Mouse (Mus musculus) hindbrain, embryonic 11.5 days (tissue): Measurements from ENCODE around the gene Irx5. TPM values are rescaled to one million over a fixed set of nuclear protein-coding genes. Genes with fewer than 3 reads are reported as not detected.

ENCODE experiments used
- ATAC-seq: fragments of 200-750 bp; cut with Nextera tagmentation; 2 replicates; pipeline ENCODE4 v1.8.0; 2017; ENCODE audit warnings: mild to moderate bottlenecking, moderate TSS enrichment, moderate library complexity; ENCODE audit not compliant: low FRiP score
- DNase-seq: peaks from one replicate; pipeline ENCODE4 v3.0.0-alpha.2; 2015; ENCODE audit warnings: low spot score
- H3K27ac ChIP-seq: fragments of 300-500 bp; sonication (generic); 2 replicates; pipeline ENCODE4 v1.5.1; 2014; ENCODE audit warnings: mild to moderate bottlenecking, low read depth, low read length
- H3K27me3 ChIP-seq: fragments of 300-500 bp; sonication (generic); 2 replicates; pipeline ENCODE4 v1.6.1; 2014; ENCODE audit warnings: mild to moderate bottlenecking, low read length, moderate library complexity, mixed read lengths; ENCODE audit not compliant: control insufficient read depth, insufficient read depth
- H3K36me3 ChIP-seq: fragments of 300-500 bp; sonication (generic); 2 replicates; pipeline ENCODE4 v1.6.1; 2014; ENCODE audit warnings: mild to moderate bottlenecking, low read length, moderate library complexity, mixed read lengths; ENCODE audit not compliant: control insufficient read depth, insufficient read depth
- H3K4me1 ChIP-seq: fragments of 300-500 bp; sonication (generic); replicated peaks from 2 replicates; pipeline ENCODE4 v1.6.1; 2014; ENCODE audit warnings: low read length, mixed read lengths; ENCODE audit not compliant: control insufficient read depth, insufficient read depth
- H3K4me2 ChIP-seq: fragments of 300-500 bp; sonication (generic); replicated peaks from 2 replicates; pipeline ENCODE4 v1.6.1; 2014; ENCODE audit warnings: mild to moderate bottlenecking, low read depth, low read length
- H3K4me3 ChIP-seq: fragments of 300-500 bp; sonication (generic); 2 replicates; pipeline ENCODE4 v1.5.1; 2014; ENCODE audit warnings: low read depth, low read length
- H3K9ac ChIP-seq: fragments of 300-500 bp; sonication (generic); 2 replicates; pipeline ENCODE4 v1.6.1; 2014; ENCODE audit warnings: low read depth, low read length
- H3K9me3 ChIP-seq: fragments of 300-500 bp; sonication (generic); 2 replicates; pipeline ENCODE4 v1.6.1; 2016; ENCODE audit warnings: low read length; ENCODE audit not compliant: control insufficient read depth
- WGBS: fragments of 180-500 bp; shearing (Covaris S2); extraction: QIAGEN DNeasy Blood & Tissue Kit; methylation state at CpG from one replicate; pipeline ENCODE4 v1.1.7; 2014; 5-methylcytosine and 5-hydroxymethylcytosine counted together
- polyA plus RNA-seq: library from polyadenylated mRNA; unstranded; fragments of >200 nt; fragmentation: Nextera tagmentation; extraction: Ambion mirVana; gene quantifications from 2 replicates; pipeline ENCODE4 v1.2.1, GENCODE M21; 2014

Irx5 gene
- polyA plus RNA-seq, 1 experiment from 2014 or later: 23.2 TPM

DNA sequence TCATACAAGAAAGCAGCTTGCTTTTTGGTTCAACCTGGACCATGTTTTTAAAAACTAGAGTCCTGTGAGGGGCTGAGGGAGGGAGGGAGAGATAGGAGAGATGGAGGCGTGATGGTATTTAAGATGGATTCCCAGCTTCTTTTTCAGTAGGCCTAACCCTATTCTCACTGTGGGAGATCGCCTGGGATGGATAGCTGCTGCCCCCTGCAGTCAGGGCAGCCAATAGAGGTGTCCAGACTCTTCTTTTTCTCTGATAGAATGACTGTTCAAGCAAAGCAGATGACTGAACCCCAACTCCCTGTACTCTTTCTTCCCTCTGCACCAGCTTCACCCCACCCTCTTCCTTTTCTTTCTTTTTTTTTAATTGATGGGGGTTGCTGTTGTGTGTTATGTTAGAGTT lies 23.1 kb downstream of the Irx5 start:
- no peak for DNase-seq
- Histone ChIP-seq H3K9me3 (no peaks in the 10 kb centered on the region), H3K9ac (no peak overlapping the region), H3K27me3 (no peaks in the 10 kb centered on the region), H3K36me3 (no peaks in the 10 kb centered on the region), H3K4me3 (no peak overlapping the region), H3K27ac (no peak overlapping the region), H3K4me1 (peaks cover 4% of the 10 kb centered on the region; the same call in 1 of the 2 replicates), H3K4me2 (no peak overlapping the region)
- WGBS: 46% methylated on average over 2 of the region's 2 CpGs
- ATAC-seq: no peak

DNA sequence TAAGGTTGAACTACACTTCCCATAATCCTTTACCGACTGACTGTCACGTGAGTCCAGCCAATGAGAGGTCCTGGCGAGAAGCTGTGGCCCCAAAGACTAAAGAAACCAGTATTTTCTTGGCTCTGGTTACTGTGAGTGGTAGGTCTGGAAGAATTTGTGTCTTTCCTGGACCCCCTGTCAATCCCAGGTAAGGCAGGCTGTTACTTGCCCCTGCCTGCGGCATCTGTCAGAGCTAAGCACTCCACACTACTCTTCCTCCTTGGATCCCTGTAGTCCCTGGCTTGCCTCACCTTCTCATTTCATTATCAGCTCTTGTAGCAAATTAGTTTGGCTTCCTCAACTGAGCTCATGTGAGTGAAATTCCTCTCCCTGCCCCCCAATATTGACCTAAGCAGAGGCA lies 30.5 kb downstream of the Irx5 start:
- H3K27me3 ChIP-seq: no peaks in the 10 kb centered on the region
- ATAC-seq (no peak), DNase-seq (no peak)
- H3K4me2 ChIP-seq: no peak overlapping the region
- H3K9ac ChIP-seq: no peak overlapping the region
- H3K4me1 ChIP-seq: peaks cover 4% of the 10 kb centered on the region; the same call in 1 of the 2 replicates
- no peaks in the 10 kb centered on the region for H3K36me3 ChIP-seq
- H3K4me3 ChIP-seq: no peak overlapping the region
- WGBS: 82% methylated on average over 4 of the region's 4 CpGs
- H3K27ac ChIP-seq: no peak overlapping the region
- H3K9me3 ChIP-seq: no peaks in the 10 kb centered on the region

DNA sequence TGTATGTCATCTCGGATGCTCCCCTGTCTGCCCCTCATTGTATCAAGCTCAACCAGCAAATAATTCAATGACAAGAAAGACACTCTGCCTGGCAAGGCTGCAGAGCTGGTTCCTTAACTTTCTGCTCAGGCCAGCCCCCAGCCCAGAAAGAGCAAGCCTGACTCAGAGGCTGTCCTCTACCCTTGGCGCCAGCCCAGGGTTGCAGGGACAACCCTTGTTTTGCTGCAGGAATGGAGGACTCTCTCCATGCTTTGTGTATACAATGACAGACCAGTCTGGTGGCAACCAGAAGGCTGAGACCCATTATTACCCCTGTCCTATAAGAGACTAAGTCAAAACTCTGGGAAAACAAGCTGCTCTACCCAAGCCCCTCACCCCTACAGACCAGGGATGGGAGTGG lies 46.8 kb downstream of the Irx5 start:
- H3K36me3 ChIP-seq: no peaks in the 10 kb centered on the region
- H3K27me3 ChIP-seq: no peaks in the 10 kb centered on the region
- no peak overlapping the region for H3K27ac ChIP-seq
- H3K4me3 ChIP-seq: no peak overlapping the region
- H3K9ac ChIP-seq: no peak overlapping the region
- H3K4me1 ChIP-seq: no peaks in the 10 kb centered on the region
- ATAC-seq (no peak), DNase-seq (no peak)
- 80% methylated on average over 2 of the region's 2 CpGs for WGBS
- no peaks in the 10 kb centered on the region for H3K9me3 ChIP-seq
- no peak overlapping the region for H3K4me2 ChIP-seq

DNA sequence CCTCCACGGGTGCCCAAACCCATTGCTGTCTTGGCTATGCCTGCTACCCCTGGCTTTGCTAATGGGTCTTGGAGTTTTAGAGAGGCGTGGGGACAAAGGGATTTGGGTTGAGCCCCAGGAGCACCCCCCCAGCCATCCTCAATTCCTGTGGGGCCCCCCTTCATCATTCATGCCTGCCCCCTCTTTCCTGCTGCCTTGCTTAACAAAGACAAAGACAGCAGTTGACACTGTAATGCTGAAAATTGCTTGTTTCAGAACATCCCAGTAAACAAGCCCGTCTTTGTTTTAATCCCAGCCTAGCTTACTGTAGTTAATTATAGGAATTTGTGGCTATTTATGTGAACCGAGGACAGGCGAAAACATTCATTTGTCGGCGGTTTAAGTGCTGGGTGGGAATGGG lies 50.7 kb downstream of the Irx5 start:
- no peak for ATAC-seq
- no peak overlapping the region for H3K4me2 ChIP-seq
- 72% methylated on average over 7 of the region's 7 CpGs for WGBS
- no peaks in the 10 kb centered on the region for H3K4me1 ChIP-seq
- H3K36me3 ChIP-seq: no peaks in the 10 kb centered on the region
- no peaks in the 10 kb centered on the region for H3K27me3 ChIP-seq
- H3K4me3 ChIP-seq: no peak overlapping the region
- H3K9me3 ChIP-seq: no peaks in the 10 kb centered on the region
- no peak overlapping the region for H3K27ac ChIP-seq
- no peak for DNase-seq
- no peak overlapping the region for H3K9ac ChIP-seq

DNA sequence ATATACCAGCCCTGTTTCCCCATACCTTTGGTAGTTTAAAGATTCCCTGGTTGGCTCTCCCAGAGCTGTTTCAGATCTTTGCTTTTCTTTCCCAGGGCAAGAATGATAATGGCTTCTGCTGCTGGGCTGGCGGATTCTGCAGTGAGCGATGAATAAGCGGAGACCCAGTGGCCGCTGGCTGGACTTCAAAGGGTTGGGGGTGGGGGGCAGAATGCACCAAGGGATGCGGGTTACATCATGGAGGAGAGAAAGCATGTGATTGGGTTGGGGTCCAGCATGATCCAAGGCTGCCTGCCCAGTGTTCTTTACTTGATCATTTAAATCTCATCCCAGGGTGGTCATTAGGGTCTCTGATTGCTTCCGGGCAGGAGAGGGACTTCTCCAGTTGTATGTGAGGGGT lies 56.2 kb downstream of the Irx5 start:
- no peaks in the 10 kb centered on the region for H3K36me3 ChIP-seq
- no peaks in the 10 kb centered on the region for H3K9me3 ChIP-seq
- no peak for DNase-seq
- no peaks in the 10 kb centered on the region for H3K27me3 ChIP-seq
- no peak for ATAC-seq
- no peak overlapping the region for H3K4me2 ChIP-seq
- no peak overlapping the region for H3K27ac ChIP-seq
- no peak overlapping the region for H3K9ac ChIP-seq
- no peaks in the 10 kb centered on the region for H3K4me1 ChIP-seq
- WGBS: 70% methylated on average over 6 of the region's 6 CpGs
- H3K4me3 ChIP-seq: no peak overlapping the region

DNA sequence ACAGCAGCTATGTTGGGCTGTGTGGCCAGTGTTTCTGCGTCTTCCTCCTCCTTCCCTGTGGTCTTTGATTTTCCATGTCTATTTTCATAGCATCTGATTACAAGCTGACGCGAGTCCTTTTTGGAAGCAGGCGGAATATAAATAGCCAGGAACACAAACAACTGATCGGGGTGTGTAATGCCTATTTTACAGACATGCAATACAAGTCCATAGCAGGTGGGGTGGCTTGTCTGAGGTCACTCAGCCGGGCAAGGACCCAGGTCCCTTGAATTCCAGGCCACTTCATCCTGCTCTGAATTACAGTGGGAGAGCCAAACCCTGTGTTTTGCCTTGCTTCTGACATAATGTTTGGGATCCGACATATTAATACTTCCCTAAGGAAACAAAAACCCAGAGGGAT lies 63.2 kb downstream of the Irx5 start:
- H3K27ac ChIP-seq: no peak overlapping the region
- no peak overlapping the region for H3K4me2 ChIP-seq
- no peaks in the 10 kb centered on the region for H3K4me1 ChIP-seq
- 79% methylated on average over 7 of the region's 7 CpGs for WGBS
- DNase-seq (no peak), ATAC-seq (no peak)
- H3K9ac ChIP-seq: no peak overlapping the region
- H3K4me3 ChIP-seq: no peak overlapping the region
- no peaks in the 10 kb centered on the region for H3K27me3 ChIP-seq
- H3K9me3 ChIP-seq: no peaks in the 10 kb centered on the region
- H3K36me3 ChIP-seq: no peaks in the 10 kb centered on the region
